ENCODE assay signal across 9 mouse cellular contexts in the genomic region with DNA sequence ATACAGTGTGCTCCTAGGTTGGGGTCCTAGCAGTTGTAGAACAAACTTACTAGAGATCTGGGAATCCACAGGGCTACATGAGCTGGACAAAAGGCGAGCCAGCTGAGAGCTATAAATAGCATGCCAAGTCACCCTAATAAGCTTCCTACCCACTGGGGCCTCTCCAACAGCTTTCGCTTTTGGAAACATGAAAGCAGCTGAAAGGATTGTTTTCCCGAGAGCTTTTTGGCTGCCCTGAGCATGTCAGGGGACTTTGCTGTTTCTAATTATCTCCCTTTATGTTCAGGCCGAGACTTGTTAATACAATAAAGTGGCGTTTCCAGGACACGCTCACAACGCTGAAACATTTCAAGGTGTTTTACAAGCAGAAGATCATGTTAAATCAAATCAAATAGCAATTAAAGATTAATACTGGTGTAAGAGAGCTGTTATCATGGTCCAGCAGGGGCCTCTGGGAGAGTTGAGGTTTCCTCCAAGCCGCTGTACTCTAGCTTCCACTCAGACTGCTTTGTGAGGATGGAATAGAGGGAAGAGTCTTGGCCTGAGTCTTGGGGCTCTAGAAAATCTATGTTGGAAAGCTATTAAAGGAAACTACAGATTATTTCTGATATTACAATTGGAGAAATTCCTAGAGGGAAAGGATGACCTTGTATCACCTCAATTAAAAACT.
DNase-seq lines count a peak whose midpoint lies in the region; ATAC-seq lines count a peak whose summit lies in the region.
"Had no signal": no experiment of that assay in that cellular context is flagged by ENCODE, and none has a peak within 500 bp of the region (broad histone marks: within the 10 kb centered on the region; RNA-seq: fewer than 3 reads in every experiment).

No protein-coding gene starts in this region.

- no peaks in the 10 kb centered on the region for H3K36me3 ChIP-seq in embryonic facial prominence, embryonic 10.5 days (replicated peaks)
- no peaks in the 10 kb centered on the region for H3K36me3 ChIP-seq in midbrain, embryonic 14.5 days (ENCODE audit: control insufficient read depth, insufficient read depth, low read length)
- H3K36me3 ChIP-seq: G1E had no signal

- H3K27ac ChIP-seq in embryonic facial prominence, embryonic 10.5 days (replicated peaks), result peak overlapping the region; percentile 19; the same call in 1 of the 2 replicates
- peak overlapping the region; percentile 33; the same call in 1 of the 2 replicates for H3K27ac ChIP-seq in midbrain, embryonic 14.5 days (replicated peaks; ENCODE audit: low read depth, low read length)

- H3K4me3 ChIP-seq in embryonic facial prominence, embryonic 10.5 days, result no peak overlapping the region
- H3K4me3 ChIP-seq in midbrain, embryonic 14.5 days (replicated peaks; ENCODE audit: low read depth, low read length), result no peak overlapping the region

- no peaks in the 10 kb centered on the region; the same call in 1 of the 2 replicates for H3K27me3 ChIP-seq in embryonic facial prominence, embryonic 10.5 days (replicated peaks; ENCODE audit: low read depth, poor library complexity, severe bottlenecking)
- H3K27me3 ChIP-seq in midbrain, embryonic 14.5 days (ENCODE audit: control insufficient read depth, insufficient read depth, low read length), result no peaks in the 10 kb centered on the region

- H3K4me2 ChIP-seq in midbrain, embryonic 14.5 days (ENCODE audit: low read length), result no peak overlapping the region

- 15% methylated on average over 8 of the region's 8 CpGs for WGBS in embryonic facial prominence, embryonic 10.5 days
- 5% methylated on average over 8 of the region's 8 CpGs for WGBS in midbrain, embryonic 14.5 days

- H3K9me3 ChIP-seq in embryonic facial prominence, embryonic 10.5 days, result no peaks in the 10 kb centered on the region
- no peaks in the 10 kb centered on the region for H3K9me3 ChIP-seq in midbrain, embryonic 14.5 days (ENCODE audit: control insufficient read depth, low read length)

- peaks cover 9% of the 10 kb centered on the region for H3K4me1 ChIP-seq in embryonic facial prominence, embryonic 10.5 days
- no peaks in the 10 kb centered on the region for H3K4me1 ChIP-seq in midbrain, embryonic 14.5 days (ENCODE audit: control insufficient read depth, insufficient read depth, low read length)

- H3K9ac ChIP-seq in midbrain, embryonic 14.5 days (replicated peaks; ENCODE audit: low read length), result no peak overlapping the region

- peak; percentile 4 for DNase-seq in ovary, postnatal 10 days (ENCODE audit: low spot score)
- DNase-seq in ovary, adult 18-20 months (ENCODE audit: low spot score), result no peak
- DNase-seq in embryonic facial prominence, embryonic 10.5 days (ENCODE audit: low spot score), result peak; percentile 44
- DNase-seq in heart, adult 18-20 months, result peak; percentile 64 to 73
- peak; percentile 36 for DNase-seq in layer of hippocampus, adult 9-11 months
- DNase-seq in midbrain, embryonic 14.5 days, result peak; percentile 77
- no peak for DNase-seq in thymus, postnatal 10 days (ENCODE audit: low spot score in 2 of 2)
- DNase-seq in adipocyte (ENCODE audit: low spot score), result no peak

- ATAC-seq in midbrain, embryonic 14.5 days (ENCODE audit: low FRiP score, low TSS enrichment), result peak; percentile 53; the same call in 1 of the 2 replicates

Comparison
In these comparisons a context has a peak if more than half of its experiments do, and no peak if none do; other contexts are left out.
1. DNase-seq: peak in ovary, postnatal 10 days (single experiment), embryonic facial prominence, embryonic 10.5 days (single experiment), heart, adult 18-20 months (2 of 2), layer of hippocampus, adult 9-11 months (single experiment) and midbrain, embryonic 14.5 days (single experiment); none in ovary, adult 18-20 months (single experiment), thymus, postnatal 10 days (0 of 2) and adipocyte (single experiment).